Mouse (Mus musculus): Measurements from ENCODE around the gene Cyb5d2. TPM values are rescaled to one million over a fixed set of nuclear protein-coding genes. Genes with fewer than 3 reads are reported as not detected.
"Not testable (repeated sequence)": the region's sequence is repeated elsewhere in the genome, so short reads cannot be mapped to it uniquely, and the experiment has no call there.

Cyb5d2 gene
- polyA plus RNA-seq, 1 experiment from 2014 or later: 6.2 TPM

DNA sequence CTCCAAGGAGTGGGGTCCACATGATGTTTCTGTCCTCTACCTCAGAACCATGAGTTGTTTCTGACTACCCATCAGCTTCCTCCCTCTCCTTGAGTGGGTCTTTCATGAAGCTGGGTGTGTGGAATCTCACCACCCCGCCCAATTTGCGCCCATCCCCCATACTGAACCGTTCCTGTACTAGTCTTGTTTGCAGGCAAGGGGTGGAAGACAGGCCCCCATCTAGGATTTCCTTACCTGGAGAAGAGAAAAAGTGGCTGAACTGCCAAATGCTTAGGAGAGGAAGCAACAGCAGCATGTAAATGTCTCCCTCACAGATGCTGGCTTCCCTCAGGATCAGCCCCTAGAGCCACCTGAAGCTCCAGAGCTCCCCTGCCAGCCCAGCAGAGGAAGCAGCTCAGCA, 25.6 kb downstream of the Cyb5d2 start:
- no peak overlapping the region for H3K27ac ChIP-seq
- H3K27me3 ChIP-seq (replicated peaks): no peaks in the 10 kb centered on the region
- no peak overlapping the region for H3K4me3 ChIP-seq
- no peaks in the 10 kb centered on the region for H3K4me1 ChIP-seq
- peaks cover 22% of the 10 kb centered on the region for H3K36me3 ChIP-seq
- 91% methylated on average over 3 of the region's 3 CpGs for WGBS
- ATAC-seq (ENCODE audit: low FRiP score, low read depth): no peak
- no peak overlapping the region for H3K4me2 ChIP-seq (replicated peaks)
- no peak overlapping the region for H3K9ac ChIP-seq
- no peaks in the 10 kb centered on the region for H3K9me3 ChIP-seq

DNA sequence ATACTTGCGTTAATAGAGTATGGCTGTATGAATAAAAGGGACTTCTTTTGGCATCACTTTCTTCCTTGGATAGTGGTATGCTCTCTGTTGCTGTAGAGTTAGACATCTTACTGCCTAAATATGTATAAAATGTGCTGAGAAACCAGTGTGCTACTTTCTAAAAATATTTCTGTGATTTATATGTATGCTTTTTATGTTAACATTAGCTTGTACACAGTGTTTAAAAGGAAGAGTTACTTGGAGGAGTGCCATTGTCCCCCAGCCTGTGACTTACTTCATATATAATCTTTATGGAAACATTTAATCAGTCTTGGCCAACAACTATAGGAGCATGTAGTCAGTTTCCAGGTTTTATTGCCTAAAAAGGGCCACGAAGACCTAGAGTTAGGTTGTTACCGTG, 26.9 kb downstream of the Cyb5d2 start:
- no peaks in the 10 kb centered on the region for H3K27me3 ChIP-seq (replicated peaks)
- H3K9me3 ChIP-seq: no peaks in the 10 kb centered on the region
- no peak overlapping the region for H3K27ac ChIP-seq
- H3K36me3 ChIP-seq: peaks cover 30% of the 10 kb centered on the region
- no peak overlapping the region for H3K4me2 ChIP-seq (replicated peaks)
- no peak for ATAC-seq (ENCODE audit: low FRiP score, low read depth)
- WGBS: 95% methylated on average over 3 of the region's 3 CpGs
- H3K9ac ChIP-seq: no peak overlapping the region
- H3K4me3 ChIP-seq: no peak overlapping the region
- H3K4me1 ChIP-seq: no peaks in the 10 kb centered on the region

DNA sequence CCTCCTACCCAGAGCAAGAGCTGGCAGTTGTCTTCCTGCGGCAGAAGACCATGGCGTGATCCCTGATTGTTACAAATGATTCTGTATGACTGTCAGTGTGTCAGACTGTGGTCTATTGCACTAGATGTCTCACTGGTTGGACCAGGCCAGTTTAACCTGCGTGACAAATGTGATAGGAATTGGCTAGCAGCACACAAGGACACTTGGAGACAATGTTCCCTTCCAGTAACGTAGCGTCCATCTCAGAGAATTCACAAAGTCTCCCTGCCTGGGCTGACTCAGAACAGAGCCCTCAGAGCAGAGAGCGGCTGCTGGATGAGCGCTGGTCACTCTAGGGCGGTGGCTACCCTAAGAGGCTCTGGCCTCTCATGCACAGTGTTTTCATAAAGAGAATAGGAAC, 28.2 kb downstream of the Cyb5d2 start:
- 90% methylated on average over 8 of the region's 8 CpGs for WGBS
- H3K4me2 ChIP-seq (replicated peaks): no peak overlapping the region
- ATAC-seq (ENCODE audit: low FRiP score, low read depth): no peak
- no peak overlapping the region for H3K4me3 ChIP-seq
- no peaks in the 10 kb centered on the region for H3K27me3 ChIP-seq (replicated peaks)
- peaks cover 43% of the 10 kb centered on the region for H3K36me3 ChIP-seq
- H3K9ac ChIP-seq: no peak overlapping the region
- no peaks in the 10 kb centered on the region for H3K9me3 ChIP-seq
- no peak overlapping the region for H3K27ac ChIP-seq
- no peaks in the 10 kb centered on the region for H3K4me1 ChIP-seq

DNA sequence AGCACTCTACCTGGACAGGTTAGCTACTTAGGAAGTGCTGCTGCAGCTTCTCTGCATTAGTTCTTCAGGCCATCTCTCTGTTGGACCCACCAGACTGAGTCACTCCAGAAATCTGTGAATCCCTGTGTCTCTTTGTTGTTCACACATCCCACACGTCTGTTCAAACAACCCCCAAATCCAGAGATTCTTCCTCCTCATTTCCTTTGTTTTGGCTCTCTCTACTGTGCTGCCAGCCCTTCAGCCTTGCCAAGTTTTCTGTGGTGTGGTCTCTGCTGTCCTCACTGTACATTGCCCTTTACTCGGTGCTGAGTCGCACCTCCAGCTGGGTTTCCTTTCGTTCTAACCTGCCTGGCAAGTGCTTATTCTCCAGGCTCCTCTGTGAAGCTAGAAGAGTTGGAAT, 31.7 kb downstream of the Cyb5d2 start:
- Histone ChIP-seq H3K4me1 (no peaks in the 10 kb centered on the region), H3K4me3 (no peak overlapping the region), H3K9ac (no peak overlapping the region), H3K27ac (no peak overlapping the region), H3K36me3 (peaks cover 71% of the 10 kb centered on the region), H3K9me3 (no peaks in the 10 kb centered on the region), H3K4me2 (replicated peaks) (no peak overlapping the region), H3K27me3 (replicated peaks) (no peaks in the 10 kb centered on the region)
- WGBS: 90% methylated on average over 4 of the region's 4 CpGs
- ATAC-seq (ENCODE audit: low FRiP score, low read depth): no peak

DNA sequence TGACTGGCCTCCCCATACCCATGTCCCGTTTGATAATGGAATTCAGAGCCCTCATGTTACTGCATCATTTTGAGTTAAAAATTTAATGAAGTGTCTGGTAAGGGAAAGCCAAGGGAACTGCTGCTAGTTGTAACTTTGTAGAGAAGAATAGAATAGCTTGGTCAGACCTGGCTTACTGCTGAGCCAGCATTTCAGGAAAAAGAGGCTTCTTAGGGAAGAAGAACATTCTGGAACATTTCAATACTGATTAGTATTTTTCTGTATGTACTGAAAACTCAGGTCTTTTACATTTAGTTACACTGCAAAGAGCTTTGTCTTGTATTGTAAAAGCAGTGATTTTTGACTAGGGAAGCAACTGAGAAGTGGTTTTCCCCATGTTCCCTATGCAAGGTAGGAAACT, 35.2 kb downstream of the Cyb5d2 start:
- ATAC-seq (ENCODE audit: low FRiP score, low read depth): no peak
- H3K36me3 ChIP-seq: peaks cover 87% of the 10 kb centered on the region
- no peak overlapping the region for H3K27ac ChIP-seq
- no peaks in the 10 kb centered on the region for H3K9me3 ChIP-seq
- no peaks in the 10 kb centered on the region for H3K27me3 ChIP-seq (replicated peaks)
- 88% methylated on average over 1 of the region's 1 CpGs for WGBS
- no peak overlapping the region for H3K9ac ChIP-seq
- H3K4me2 ChIP-seq (replicated peaks): no peak overlapping the region
- H3K4me1 ChIP-seq: no peaks in the 10 kb centered on the region
- H3K4me3 ChIP-seq: no peak overlapping the region

DNA sequence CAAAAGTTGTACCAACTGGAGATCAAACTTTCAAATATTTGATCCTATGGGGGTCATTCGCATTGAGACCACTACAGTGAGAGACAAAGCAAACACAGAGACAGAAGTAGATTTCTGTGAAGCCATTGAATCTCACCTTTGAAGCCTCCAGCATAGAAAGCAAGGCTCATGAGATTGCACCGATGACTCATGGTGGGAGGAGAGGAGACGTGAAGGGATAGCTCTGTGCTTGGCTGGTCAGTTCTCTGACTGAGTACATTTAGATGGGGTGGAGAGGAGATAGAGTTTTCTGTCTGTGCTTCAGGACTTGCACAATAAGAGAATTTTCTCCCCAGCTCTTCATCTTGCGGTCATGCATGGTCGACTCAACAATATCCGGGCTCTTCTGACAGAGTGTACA, 36.4 kb downstream of the Cyb5d2 start:
- peaks cover 96% of the 10 kb centered on the region for H3K36me3 ChIP-seq
- H3K27ac ChIP-seq: no peak overlapping the region
- no peaks in the 10 kb centered on the region for H3K9me3 ChIP-seq
- H3K4me2 ChIP-seq (replicated peaks): no peak overlapping the region
- ATAC-seq (ENCODE audit: low FRiP score, low read depth): no peak
- 94% methylated on average over 6 of the region's 6 CpGs for WGBS
- H3K9ac ChIP-seq: no peak overlapping the region
- no peak overlapping the region for H3K4me3 ChIP-seq
- no peaks in the 10 kb centered on the region for H3K4me1 ChIP-seq
- H3K27me3 ChIP-seq (replicated peaks): no peaks in the 10 kb centered on the region

DNA sequence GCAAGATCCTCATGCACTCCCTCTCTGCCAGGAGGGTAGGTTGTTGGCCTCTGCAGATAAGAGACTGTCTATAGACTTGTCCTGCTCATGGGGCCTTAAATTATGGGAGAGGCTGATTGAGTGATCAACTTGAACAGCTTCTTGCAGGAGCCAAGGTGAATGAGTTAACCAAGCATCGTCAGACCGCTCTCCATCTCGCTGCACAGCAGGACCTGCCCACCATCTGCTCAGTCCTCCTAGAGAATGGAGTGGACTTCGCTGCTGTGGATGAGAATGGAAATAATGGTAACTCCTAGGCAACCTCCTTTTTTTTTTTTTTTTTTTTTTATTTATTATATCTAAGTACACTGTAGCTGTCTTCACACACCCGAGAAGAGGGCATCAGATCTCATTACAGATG, 37.6 kb downstream of the Cyb5d2 start:
- Histone ChIP-seq H3K27me3 (replicated peaks) (no peaks in the 10 kb centered on the region), H3K4me3 (no peak overlapping the region), H3K4me2 (replicated peaks) (no peak overlapping the region), H3K4me1 (no peaks in the 10 kb centered on the region), H3K27ac (no peak overlapping the region), H3K9me3 (no peaks in the 10 kb centered on the region), H3K36me3 (peaks cover 96% of the 10 kb centered on the region), H3K9ac (no peak overlapping the region)
- WGBS: 97% methylated on average over 5 of the region's 5 CpGs
- ATAC-seq (ENCODE audit: low FRiP score, low read depth): no peak

DNA sequence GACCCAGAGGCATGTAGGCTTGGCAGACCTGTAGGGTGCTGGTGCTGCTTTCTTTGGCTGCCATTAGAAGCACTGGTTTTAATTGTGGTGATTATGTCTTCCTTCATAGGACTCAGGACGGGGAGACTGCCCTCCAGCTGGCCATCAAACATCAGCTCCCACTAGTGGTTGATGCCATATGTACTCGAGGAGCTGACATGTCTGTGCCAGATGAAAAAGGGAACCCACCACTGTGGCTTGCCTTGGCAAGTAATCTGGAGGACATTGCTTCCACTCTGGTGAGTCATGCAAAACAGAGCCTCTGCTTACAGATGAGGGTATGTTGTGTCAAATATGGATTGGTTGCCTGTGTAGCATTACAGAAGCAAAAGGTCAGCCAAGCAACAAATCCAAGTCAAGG, 44.0 kb downstream of the Cyb5d2 start:
- Histone ChIP-seq H3K27me3 (replicated peaks) (no peaks in the 10 kb centered on the region), H3K4me2 (replicated peaks) (no peak overlapping the region), H3K4me3 (no peak overlapping the region), H3K36me3 (peaks cover 89% of the 10 kb centered on the region), H3K9me3 (no peaks in the 10 kb centered on the region), H3K27ac (no peak overlapping the region), H3K4me1 (no peaks in the 10 kb centered on the region), H3K9ac (no peak overlapping the region)
- no peak for ATAC-seq (ENCODE audit: low FRiP score, low read depth)
- WGBS: 45% methylated on average over 2 of the region's 2 CpGs

DNA sequence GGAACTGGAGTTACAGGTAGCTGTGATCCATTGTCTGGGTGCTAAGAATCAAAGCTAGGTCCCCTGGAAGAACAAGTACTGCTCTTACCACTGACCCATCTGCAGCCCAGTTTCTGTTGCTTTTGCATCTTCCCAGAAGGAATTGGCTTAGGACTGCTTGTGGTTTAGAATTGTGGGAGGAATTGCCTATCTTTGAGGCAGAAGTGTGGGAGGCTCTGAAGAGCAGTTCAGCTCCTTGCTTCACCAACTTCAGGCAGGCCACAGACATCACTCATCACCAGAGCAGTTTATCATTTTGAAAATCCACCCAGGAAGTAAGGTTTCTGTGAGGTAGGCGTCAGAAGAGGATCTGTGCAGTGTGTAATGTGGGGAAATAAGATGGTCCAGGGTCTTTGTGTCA, 56.9 kb downstream of the Cyb5d2 start:
- ATAC-seq (ENCODE audit: low FRiP score, low read depth): no peak
- WGBS: 92% methylated on average over 1 of the region's 1 CpGs
- H3K36me3 ChIP-seq: peaks cover 43% of the 10 kb centered on the region

DNA sequence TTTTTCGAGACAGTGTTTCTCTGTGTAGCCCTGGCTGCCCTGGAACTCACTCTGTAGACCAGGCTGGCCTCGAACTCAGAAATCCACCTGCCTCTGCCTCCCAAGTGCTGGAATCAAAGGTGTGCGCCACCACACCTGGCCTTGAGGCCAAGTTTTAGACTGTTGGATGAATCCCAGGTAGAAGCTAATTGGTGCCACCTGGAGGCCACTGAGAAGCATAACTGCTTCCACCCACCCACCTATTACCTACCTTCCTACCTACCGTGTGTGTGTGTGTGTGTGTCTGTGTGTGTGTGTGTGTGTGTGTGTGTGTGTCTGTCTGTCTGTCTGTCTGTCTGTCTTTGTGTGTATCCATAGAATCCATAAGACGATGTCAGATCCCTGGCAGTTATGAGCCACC, 58.4 kb downstream of the Cyb5d2 start:
- ATAC-seq (ENCODE audit: low FRiP score, low read depth); H3K9me3 ChIP-seq; H3K4me2 ChIP-seq (replicated peaks); H3K27me3 ChIP-seq (replicated peaks); H3K4me1 ChIP-seq; H3K4me3 ChIP-seq; H3K9ac ChIP-seq; H3K27ac ChIP-seq: not testable (repeated sequence)
- peaks cover 43% of the 10 kb centered on the region for H3K36me3 ChIP-seq
- WGBS: 92% methylated on average over 5 of the region's 5 CpGs

More for the DNA sequence above, 56.9 kb downstream of the Cyb5d2 start:
- Histone ChIP-seq H3K9ac (no peak overlapping the region), H3K9me3 (no peaks in the 10 kb centered on the region), H3K27ac (no peak overlapping the region), H3K4me3 (no peak overlapping the region), H3K27me3 (replicated peaks) (no peaks in the 10 kb centered on the region), H3K4me1 (no peaks in the 10 kb centered on the region), H3K4me2 (replicated peaks) (no peak overlapping the region)

DNA sequence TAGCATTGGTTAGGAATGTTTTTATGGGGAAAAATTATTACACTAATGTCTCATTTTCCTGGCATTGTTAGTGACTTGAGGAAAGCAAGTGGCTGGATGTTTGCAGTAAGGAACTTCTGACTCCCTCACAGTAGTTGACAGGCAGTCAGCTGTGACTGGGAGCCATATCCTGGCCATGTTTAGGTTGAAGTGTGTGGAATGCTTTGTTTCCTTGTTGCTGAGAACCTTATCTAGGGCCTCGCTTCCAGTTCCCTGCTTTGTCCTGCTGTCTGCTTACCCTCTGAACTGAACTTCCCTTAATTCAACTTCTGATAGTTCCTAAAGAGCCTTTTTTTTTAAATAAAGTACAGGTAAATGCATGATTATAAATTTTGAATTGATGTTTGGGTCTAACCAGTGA, 59.6 kb downstream of the Cyb5d2 start:
- no peak overlapping the region for H3K4me2 ChIP-seq (replicated peaks)
- no peak for ATAC-seq (ENCODE audit: low FRiP score, low read depth)
- H3K36me3 ChIP-seq: peaks cover 49% of the 10 kb centered on the region
- H3K4me3 ChIP-seq: no peak overlapping the region
- no peaks in the 10 kb centered on the region for H3K27me3 ChIP-seq (replicated peaks)
- WGBS: 75% methylated on average over 1 of the region's 1 CpGs
- no peaks in the 10 kb centered on the region for H3K4me1 ChIP-seq
- no peak overlapping the region for H3K27ac ChIP-seq
- H3K9ac ChIP-seq: no peak overlapping the region
- H3K9me3 ChIP-seq: no peaks in the 10 kb centered on the region

DNA sequence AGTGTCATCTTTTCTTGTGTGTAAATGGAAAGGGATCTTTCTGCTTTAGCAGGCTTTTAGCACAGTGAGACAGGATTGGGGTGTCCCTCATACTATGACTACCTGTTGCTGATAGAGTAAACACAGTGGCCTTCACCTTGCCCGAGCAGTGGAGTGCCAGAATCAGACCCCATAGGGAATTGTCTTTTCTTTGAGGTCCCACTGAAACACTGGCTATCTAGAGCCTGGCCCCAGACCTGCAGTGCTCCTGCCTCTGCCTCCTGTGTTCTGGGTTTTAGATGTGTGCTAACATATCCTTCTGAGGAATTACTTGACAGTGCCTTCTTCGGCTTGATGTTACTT, 60.5 kb downstream of the Cyb5d2 start:
- no peak overlapping the region for H3K27ac ChIP-seq
- no peaks in the 10 kb centered on the region for H3K27me3 ChIP-seq (replicated peaks)
- ATAC-seq (ENCODE audit: low FRiP score, low read depth): no peak
- H3K9me3 ChIP-seq: no peaks in the 10 kb centered on the region
- no peak overlapping the region for H3K4me3 ChIP-seq
- H3K4me2 ChIP-seq (replicated peaks): no peak overlapping the region
- peaks cover 53% of the 10 kb centered on the region for H3K36me3 ChIP-seq
- H3K4me1 ChIP-seq: no peaks in the 10 kb centered on the region
- H3K9ac ChIP-seq: no peak overlapping the region
- 73% methylated on average over 2 of the region's 2 CpGs for WGBS

DNA sequence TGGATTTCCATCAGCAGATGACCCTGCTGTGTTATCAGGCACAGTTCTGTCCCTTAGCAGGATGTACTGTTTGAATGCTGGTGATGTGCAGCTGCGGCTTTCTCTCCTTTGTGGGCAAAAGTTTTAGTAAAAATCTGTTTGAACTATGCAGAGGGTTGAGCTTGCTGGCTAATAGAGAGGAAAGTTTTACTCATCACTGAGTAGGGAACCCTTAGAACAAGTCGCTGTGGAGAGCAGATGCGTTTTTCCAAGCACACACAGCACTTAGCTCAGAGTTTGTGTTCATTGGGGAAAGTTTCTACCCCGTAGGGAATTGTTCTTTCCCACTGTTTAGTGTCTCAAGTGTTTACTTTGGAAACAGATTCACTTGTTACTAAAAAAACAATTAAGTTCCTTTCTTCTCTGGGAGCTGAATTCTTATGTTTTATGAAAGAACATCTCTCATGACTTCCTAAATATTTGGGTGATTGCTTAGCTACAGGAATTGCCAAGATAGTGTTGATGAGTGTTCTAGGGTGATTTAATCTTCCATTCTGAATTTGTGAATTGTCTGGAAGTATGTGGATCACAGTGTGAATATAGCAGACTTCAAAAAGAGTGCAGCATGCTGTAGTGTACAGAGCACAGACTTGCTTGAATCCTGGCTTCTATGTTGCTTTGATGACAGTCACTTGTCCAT, 61.0 kb downstream of the Cyb5d2 start:
- no peaks in the 10 kb centered on the region for H3K9me3 ChIP-seq
- H3K4me3 ChIP-seq: no peak overlapping the region
- no peaks in the 10 kb centered on the region for H3K4me1 ChIP-seq
- 85% methylated on average over 4 of the region's 4 CpGs for WGBS
- H3K27me3 ChIP-seq (replicated peaks): no peaks in the 10 kb centered on the region
- peaks cover 54% of the 10 kb centered on the region for H3K36me3 ChIP-seq
- H3K4me2 ChIP-seq (replicated peaks): no peak overlapping the region
- H3K9ac ChIP-seq: no peak overlapping the region
- H3K27ac ChIP-seq: no peak overlapping the region
- no peak for ATAC-seq (ENCODE audit: low FRiP score, low read depth)
